Mouse (Mus musculus) layer of hippocampus, postnatal 25 days (tissue): ENCODE measurements around the gene Gm17428. TPM values are rescaled to one million over a fixed set of nuclear protein-coding genes. Genes with fewer than 3 reads are reported as not detected.
A peak's percentile ranks its signal among the peaks of the same experiment; 100 is the strongest.
"Not testable (repeated sequence)": the region's sequence is repeated elsewhere in the genome, so short reads cannot be mapped to it uniquely, and the experiment has no call there.

Experiments
- DNase-seq, 2 experiments: peaks; one replicate each; pipeline ENCODE4 v3.0.0; 2022; ENCODE audit warnings: mixed read lengths in 2 of 2, low spot score in 1 of 2; ENCODE audit errors: extremely low spot score in 1 of 2
- total RNA-seq, 2 experiments: library from RNA; stranded (reverse); gene quantifications; 2 replicates each; pipeline ENCODE4 v1.2.3; 2021

The Gm17428 gene
- total RNA-seq = not detected

DNA sequence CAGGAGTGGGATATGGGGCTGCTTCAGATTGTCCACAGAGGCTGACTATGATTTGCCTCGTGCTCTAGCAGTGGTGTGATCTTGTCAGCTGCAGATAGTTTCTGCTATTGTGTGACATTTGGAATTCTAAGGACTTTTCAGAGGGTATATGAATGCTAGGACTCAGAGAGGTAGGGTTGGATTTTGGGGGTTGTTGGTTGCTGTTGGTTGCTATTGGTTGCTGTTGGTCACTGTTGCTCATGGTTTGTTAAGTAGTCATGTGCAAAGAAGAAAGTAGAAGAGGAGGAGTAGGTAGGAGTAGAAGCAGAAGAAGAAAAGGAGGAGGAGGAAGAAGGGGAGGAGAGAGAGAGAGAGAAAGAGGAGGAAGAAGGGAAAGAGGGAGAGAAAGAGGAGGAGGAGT lies at the start of gene Gm17428:
TSS of gene Gm17428 (plus strand) at position 301 of the 400 bp plus-strand sequence.
- DNase-seq = no peak

DNA sequence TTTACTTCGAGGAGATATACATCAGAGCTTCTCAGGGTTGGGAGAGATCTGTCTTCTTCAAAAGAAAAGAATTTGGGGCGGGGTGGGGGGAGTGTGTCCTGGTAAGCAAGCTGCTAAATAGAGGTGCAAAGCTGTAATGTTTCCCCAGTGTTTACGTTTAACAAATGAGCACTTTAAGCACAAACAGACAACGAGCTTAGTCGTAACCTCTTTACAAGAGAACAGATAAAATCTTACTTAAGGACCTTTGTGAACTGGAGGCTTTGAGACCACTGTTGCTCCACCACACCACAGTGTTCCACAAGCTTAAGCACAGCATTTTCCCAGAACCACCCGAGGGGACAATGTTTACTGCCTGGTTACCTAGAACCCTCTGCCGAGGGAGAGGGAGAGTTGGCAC lies 49.4 kb upstream of the Gm17428 start:
- DNase-seq = no peak

- DNase-seq = no peak
Measured at GRCm38 (mm10) chr14:54929801-54930200, 46.9 kb upstream of the Gm17428 start.

- no peak for DNase-seq
Measured at GRCm38 (mm10) chr14:54930431-54930830, 46.3 kb upstream of the Gm17428 start.

DNA sequence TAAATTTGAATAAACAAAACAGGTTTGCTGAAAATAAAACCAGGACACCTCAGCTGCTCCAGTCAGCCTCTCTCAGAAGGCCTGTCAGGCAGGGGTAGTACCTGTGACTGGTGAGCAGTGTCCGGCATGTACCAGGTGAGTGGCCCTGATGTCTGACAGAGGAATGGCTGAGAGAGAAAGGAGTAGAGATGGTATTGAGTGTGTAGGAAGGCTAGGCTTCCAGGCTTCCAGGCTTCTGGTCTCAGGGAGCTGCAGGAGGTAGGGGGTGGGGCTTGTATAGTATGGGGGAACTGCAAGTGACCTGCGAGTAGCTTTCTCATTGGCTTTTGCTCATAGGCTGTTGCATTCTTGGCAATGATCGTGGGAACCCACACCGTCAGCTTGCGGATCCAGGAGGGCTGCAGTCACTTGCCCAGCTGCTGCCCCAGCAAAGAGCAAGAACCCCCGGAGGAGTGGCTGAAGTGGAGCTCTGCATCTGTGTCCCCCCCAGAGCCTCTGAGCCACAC lies 44.0 kb upstream of the Gm17428 start, which contains the start of gene Il25:
TSS of gene Il25 (plus strand) at position 51 of the 506 bp plus-strand sequence.
- DNase-seq = no peak

DNA sequence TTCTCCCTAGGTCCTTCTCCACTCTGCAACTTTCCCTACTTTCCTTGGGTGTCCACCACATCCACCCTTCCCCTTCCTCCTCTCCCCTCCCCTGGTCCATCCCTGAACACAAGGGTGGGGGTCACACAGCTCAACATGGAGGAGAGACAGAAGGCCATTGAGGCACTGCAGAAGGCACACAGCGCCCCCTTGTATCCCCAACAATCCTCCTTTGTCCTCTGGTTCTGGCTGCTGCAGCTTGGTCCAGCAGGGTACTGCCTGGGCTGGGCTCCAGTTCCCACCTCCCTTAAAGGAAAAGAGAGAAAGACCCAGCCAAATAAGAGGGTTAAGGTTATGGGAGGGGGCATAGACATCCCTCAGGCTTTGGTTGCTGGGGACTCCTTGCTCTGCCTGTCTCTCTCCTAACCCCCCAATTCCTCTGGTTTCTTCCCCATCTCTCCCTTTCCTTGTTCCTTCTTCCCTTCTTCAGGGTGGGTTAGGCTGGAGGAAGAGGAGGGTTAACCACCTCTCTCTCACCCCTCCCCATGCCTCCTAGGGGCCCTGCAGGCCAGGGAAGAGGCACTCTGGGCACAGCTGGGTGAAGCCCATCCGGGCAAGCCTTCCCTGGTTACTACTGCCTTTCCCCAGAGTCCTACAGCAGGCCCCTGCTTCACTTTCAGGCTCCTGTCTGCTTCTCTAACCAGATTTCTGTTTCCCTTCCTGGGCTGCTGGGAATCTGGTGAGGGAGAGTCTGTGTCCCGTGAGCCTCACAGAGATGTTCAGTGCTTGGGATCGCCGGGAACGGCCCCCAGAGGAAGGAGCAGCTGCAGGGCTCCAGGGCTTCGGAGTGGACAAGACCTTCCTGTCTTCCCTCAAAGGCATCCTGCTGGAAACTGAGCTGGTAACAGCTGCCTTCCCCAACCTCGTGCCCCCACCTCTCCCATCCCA lies 40.6 kb upstream of the Gm17428 start, which contains the start of gene Cmtm5:
TSS of gene Cmtm5 (plus strand) at position 358 of the 927 bp plus-strand sequence.
- DNase-seq = peak; percentile 24 to 53

GRCm38 (mm10) chr14:54936831-54937160 lies 39.9 kb upstream of the Gm17428 start:
- DNase-seq = no peak

GRCm38 (mm10) chr14:54937361-54938182 lies 39.2 kb upstream of the Gm17428 start:
- DNase-seq = no peak

DNA sequence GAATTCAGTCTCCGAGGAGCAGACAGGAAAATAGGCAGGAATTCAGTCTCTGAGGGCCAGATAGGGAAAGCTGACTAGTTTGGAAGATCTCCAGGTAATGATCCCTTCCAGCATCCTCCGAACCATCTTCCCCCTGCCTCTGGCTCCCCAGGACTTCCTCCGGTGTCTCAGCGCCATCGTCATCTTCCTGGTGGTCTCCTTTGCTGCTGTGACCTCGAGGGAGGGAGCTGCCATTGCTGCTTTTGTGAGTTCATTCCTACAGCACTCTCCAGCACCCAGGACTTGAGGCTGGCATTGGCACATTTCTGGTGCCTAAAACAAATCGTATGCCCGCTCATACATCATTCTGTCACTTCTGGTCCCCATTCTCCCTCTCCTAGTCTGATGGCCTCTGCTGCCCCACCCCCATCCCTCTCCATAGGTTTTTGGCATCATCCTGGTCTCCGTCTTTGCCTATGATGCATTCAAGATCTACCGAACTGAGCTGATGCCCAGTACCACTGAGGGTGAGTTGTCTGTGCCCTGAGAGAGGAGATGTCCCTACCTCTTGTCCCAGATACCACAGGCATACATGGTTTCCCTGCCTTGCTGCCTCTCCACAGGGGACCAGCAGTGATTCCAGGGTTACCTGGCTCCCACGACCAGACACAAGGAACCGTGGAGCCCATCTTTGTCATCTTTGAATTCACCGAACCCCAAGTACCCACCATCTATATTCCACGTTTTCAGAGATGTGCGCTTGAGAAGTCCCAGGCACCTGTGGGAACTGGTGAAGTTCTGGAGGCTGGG lies 38.1 kb upstream of the Gm17428 start:
- no peak for DNase-seq

GRCm38 (mm10) chr14:54939434-54940175 lies 37.1 kb upstream of the Gm17428 start:
- peak in 1 of 2 experiments; percentile 65 for DNase-seq

GRCm38 (mm10) chr14:54940176-54940530 lies 36.6 kb upstream of the Gm17428 start:
- no peak for DNase-seq

DNA sequence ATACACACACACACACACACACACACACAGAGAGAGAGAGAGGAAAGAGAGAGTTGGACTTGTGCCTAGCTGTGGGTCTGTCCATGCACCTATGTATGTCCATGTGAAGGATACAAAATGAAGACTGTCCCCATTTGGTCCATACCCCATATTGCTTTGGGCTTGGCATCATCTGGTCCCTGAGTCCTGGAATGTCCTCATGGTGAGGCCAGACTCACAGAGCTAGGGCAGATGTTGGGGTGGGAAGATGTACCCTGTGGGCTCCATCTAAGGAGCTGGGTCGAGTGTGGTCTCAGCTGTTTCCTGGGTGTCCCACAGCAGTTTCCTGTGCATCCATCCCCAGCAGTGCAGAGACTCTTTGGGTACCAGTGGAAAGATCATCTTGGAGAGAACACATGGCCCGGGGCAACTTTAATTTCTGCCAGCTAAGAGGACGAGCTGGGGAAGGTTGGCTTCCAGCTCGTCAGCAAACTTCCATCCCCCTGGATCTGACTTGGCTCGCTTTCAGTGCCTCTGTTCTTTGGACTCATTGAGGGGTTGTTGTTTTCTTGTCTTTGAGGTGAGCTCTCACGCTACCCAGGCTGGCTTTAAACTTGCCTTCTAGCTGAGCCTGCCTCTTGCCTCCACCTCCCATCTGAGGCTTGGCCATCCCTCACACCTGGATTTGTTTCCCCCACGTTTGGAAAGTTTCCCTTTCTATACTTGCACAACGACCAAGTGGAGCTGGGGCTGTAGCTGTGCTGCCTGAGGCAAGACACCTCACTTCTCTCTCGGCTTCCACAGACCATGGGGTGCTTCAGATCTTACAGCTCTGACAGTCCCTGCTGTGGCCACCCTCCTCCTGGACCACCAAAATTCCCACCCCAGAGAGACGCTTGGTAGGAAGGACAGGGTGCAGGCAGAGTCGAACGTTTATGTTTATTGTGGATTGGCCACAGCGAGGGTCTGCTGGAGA lies 35.4 kb upstream of the Gm17428 start:
- DNase-seq = no peak

- no peak for DNase-seq
Measured at GRCm38 (mm10) chr14:54942479-54942878, 34.3 kb upstream of the Gm17428 start.

- DNase-seq = no peak
Measured at GRCm38 (mm10) chr14:54943971-54944370, 32.8 kb upstream of the Gm17428 start.

- DNase-seq = no peak
Measured at GRCm38 (mm10) chr14:54944939-54945338, 31.8 kb upstream of the Gm17428 start.

- DNase-seq = no peak
Measured at GRCm38 (mm10) chr14:54945975-54946704, 30.6 kb upstream of the Gm17428 start.

GRCm38 (mm10) chr14:54947008-54947407 lies 29.7 kb upstream of the Gm17428 start:
- DNase-seq = not testable (repeated sequence)

DNA sequence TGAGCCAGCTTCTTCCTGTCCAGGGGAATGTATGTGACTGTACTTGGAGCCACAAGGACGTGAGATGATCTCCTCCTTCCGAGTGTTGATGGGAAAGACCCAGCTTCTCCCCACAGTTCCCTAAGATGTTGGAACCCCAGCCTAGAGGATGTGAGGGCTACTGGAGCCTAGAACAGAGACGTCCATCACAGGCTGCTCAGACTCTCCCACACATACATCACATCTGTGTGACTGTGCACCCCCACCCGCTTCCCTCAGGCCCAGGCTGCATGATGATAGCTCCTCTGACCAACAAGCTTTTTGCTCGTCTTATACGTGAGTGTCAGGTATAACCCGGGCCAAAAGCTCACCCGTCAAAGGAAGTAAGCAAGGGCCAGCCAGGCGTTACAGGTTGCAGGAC lies 28.0 kb upstream of the Gm17428 start:
- DNase-seq = no peak
